Mouse (Mus musculus) embryo, embryonic 10.5 days (tissue): ENCODE results near the gene Olfr806.

Experiments
- DNase-seq: peaks from one replicate; pipeline ENCODE4 v3.0.0-alpha.2; 2015; ENCODE audit warnings: low spot score

The Olfr806 gene

GRCm38 (mm10) chr10:129741821-129742220 is at the start of gene Olfr806:
Gene Olfr806 (minus strand): TSS chr10:129741921.
- no peak for DNase-seq

DNA sequence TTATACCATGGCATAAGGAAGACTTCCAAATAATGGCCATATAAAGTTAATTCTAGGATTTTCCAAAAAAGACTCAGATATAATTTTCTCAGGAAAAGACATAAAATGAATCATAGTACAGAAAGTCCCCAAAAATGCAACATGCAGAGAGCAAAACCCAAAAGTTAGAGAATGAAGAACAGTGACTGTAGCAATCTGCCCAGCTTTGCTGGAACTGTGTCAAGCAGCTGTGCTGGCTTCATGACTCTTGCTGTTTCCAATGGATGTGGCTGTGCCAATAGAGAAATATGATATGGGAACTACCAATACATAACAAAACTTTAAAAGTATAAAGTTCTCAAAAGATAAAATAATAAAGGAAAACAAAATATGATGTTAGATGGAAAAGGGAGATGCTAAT is 36.4 kb upstream of the Olfr806 start:
- no peak for DNase-seq

GRCm38 (mm10) chr10:129774338-129774737 is 32.6 kb upstream of the Olfr806 start, which contains the start of gene Olfr809:
Gene Olfr809 (plus strand): TSS chr10:129774638.
- DNase-seq: no peak

- DNase-seq: no peak
Observed at GRCm38 (mm10) chr10:129765182-129765581, 23.5 kb upstream of the Olfr806 start, which contains the start of gene Olfr808. Gene Olfr808 (plus strand): TSS chr10:129765482.

DNA sequence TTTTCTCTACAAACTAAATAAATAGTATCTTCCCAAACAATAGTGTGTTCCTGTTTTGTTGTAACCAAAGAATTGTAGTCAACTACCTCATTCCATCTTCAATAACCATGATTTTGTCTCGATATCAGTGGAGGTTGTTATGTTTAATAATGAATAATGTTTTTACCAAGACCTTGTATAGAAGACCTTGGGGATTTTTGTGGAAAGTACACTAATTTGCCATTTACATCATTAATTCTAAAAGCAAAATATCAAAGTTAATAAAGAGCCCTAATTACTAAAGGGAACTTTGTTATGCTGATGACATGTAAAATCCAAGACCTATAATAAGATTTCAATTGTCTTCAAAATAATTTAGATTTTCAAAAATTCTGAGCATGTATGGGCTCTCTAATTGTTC is 16.0 kb upstream of the Olfr806 start, which contains the start of gene Olfr807:
Gene Olfr807, minus strand, starts transcription at position 101 of the 400 bp plus-strand sequence.
- no peak for DNase-seq

- no peak for DNase-seq
Observed at GRCm38 (mm10) chr10:129729275-129729674, 12.4 kb downstream of the Olfr806 start, which contains the start of gene Olfr805. Gene Olfr805 (minus strand): TSS chr10:129729375.

DNA sequence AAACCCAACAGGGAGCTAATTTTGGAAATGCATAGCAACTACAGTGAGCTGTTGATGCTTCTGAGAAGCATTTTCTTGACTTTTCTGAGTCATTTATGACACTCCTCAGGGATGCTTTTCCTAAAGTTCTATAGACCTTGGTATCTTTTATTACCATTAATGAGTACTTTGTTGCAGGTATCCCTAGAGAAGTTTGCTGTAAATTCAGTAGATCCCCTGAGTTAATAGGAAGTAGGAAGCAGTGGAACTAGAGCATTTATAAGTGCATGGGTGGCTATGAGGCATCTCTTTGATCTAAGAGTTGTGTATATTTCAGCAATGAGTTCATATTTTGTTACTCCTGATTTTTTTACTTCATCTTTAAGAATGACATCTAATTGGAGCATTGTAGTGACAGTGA is 38.8 kb downstream of the Olfr806 start, which contains the start of gene Olfr804:
Gene Olfr804, plus strand, starts transcription at position 301 of the 400 bp plus-strand sequence.
- no peak for DNase-seq

- no peak for DNase-seq
Observed at GRCm38 (mm10) chr10:129694186-129694585, 47.5 kb downstream of the Olfr806 start, which contains the start of gene Olfr803. Gene Olfr803 (minus strand): TSS chr10:129694286.

DNA sequence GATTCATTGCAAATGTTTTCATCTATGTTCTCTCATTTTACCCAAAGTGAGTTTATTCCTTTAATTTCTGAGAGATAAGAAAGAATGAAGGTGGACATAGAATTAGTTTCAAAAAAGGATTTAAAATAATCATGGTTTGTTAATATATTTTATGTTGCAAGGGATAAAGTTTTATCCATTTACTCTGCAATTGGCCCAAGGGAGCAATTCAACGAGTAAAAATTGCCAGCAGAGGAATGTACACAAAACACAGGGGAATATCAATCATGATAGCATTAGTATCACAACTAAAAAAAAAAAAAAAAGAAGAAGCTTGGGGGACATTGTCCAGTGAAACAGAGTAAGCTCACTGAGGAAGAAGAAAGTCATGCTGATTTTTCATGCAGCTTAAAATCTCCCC is 53.7 kb downstream of the Olfr806 start, which contains the start of gene Olfr802:
Gene Olfr802, minus strand, starts transcription at position 101 of the 400 bp plus-strand sequence.
- DNase-seq: no peak
